In the genomic region with DNA sequence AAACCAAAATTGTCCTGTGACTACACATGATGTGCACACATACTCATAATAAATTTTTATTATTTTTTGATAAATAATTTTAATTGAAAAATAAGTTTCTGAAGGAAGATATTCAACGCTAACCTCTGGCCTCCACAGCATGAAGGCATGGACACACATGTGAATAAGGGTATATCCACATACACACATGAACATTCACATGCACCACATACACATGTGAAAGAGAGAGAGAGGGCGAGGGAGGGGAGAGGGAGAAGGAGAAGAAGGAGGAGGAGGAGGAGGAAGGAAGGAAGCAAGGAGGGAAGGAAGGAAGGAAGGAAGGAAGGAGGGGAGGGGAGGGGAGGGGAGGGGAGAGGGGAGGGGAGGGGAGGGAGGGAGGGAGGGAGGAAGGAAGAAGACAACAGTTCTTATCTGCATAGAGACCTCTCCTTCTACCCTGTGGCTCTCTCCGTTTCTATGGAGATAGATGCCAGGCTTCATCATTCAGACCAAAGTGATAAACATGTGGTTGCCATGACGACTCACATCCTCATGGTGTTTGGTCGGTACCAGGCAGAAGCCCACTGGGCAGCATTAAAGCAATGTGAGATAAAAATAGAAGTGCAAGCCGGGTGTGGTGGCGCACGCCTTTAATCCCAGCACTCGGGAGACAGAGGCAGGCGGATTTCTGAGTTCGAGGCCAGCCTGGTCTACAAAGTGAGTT, we compare ENCODE assay signal across 16 mouse cellular contexts. TPM values are rescaled to one million over a fixed set of nuclear protein-coding genes. Genes with fewer than 3 reads are reported as not detected.
DNase-seq lines count a peak whose midpoint lies in the region; ATAC-seq lines count a peak whose summit lies in the region.
"Had no signal": no experiment of that assay in that cellular context is flagged by ENCODE, and none has a peak within 500 bp of the region (broad histone marks: within the 10 kb centered on the region; RNA-seq: fewer than 3 reads in every experiment).

No protein-coding gene starts in this region.

- no peak overlapping the region for H3K4me2 ChIP-seq in midbrain, embryonic 11.5 days
- H3K4me2 ChIP-seq: heart, embryonic 13.5 days had no signal

- ATAC-seq in midbrain, embryonic 11.5 days (ENCODE audit: low FRiP score) = peak; percentile 38; the same call in 1 of the 2 replicates

- no peak overlapping the region for H3K9ac ChIP-seq in midbrain, embryonic 11.5 days (ENCODE audit: low read length)
- H3K9ac ChIP-seq: heart, embryonic 13.5 days had no signal

- no peaks in the 10 kb centered on the region for H3K9me3 ChIP-seq in midbrain, embryonic 11.5 days (ENCODE audit: control insufficient read depth, low read length)
- H3K9me3 ChIP-seq in midbrain, embryonic 10.5 days (replicated peaks) = no peaks in the 10 kb centered on the region
- H3K9me3 ChIP-seq: heart, embryonic 13.5 days had no signal

- no peak overlapping the region for H3K4me3 ChIP-seq in midbrain, embryonic 11.5 days (ENCODE audit: low read depth, low read length)
- H3K4me3 ChIP-seq in midbrain, embryonic 10.5 days = no peak overlapping the region
- H3K4me3 ChIP-seq: heart, embryonic 13.5 days had no signal

- H3K4me1 ChIP-seq in midbrain, embryonic 11.5 days (ENCODE audit: control insufficient read depth, insufficient read depth, low read length) = no peaks in the 10 kb centered on the region
- H3K4me1 ChIP-seq in midbrain, embryonic 10.5 days = peaks cover 12% of the 10 kb centered on the region

- DNase-seq in midbrain, embryonic 11.5 days (ENCODE audit: low spot score, missing footprints) = no peak
- no peak for DNase-seq in midbrain, embryonic 10.5 days (ENCODE audit: low spot score)
- DNase-seq in embryo, embryonic 10.5 days (ENCODE audit: low spot score) = peak; percentile 62
- peak; percentile 69 for DNase-seq in mesoderm, embryonic 11.5 days (ENCODE audit: low read depth, low spot score)
- no peak for DNase-seq in kidney, adult 9 months
- no peak for DNase-seq in frontal cortex, postnatal 25 days (ENCODE audit: low spot score in 2 of 2)
- no peak for DNase-seq in heart, postnatal 10 days
- DNase-seq: adrenal gland, postnatal 25 days; cerebellum, postnatal 25 days; right cerebral cortex, postnatal 4 days had no signal

- H3K27ac ChIP-seq in midbrain, embryonic 11.5 days (ENCODE audit: low read depth, low read length) = no peak overlapping the region
- no peak overlapping the region for H3K27ac ChIP-seq in midbrain, embryonic 10.5 days (replicated peaks)
- H3K27ac ChIP-seq: heart, embryonic 13.5 days; kidney, postnatal 0 days had no signal

- 77% methylated on average over 10 of the region's 11 CpGs for WGBS in midbrain, embryonic 11.5 days
- 84% methylated on average over 10 of the region's 11 CpGs for WGBS in midbrain, embryonic 10.5 days

- intact Hi-C loops in heart, postnatal 10 days (cut with DNase I) = no loop called here

- H3K27me3 ChIP-seq in midbrain, embryonic 11.5 days (ENCODE audit: control insufficient read depth, insufficient read depth, low read length) = no peaks in the 10 kb centered on the region
- H3K27me3 ChIP-seq in midbrain, embryonic 10.5 days (ENCODE audit: low read depth, poor library complexity, severe bottlenecking) = no peaks in the 10 kb centered on the region
- H3K27me3 ChIP-seq: heart, embryonic 13.5 days had no signal

- H3K36me3 ChIP-seq in midbrain, embryonic 11.5 days (ENCODE audit: control insufficient read depth, insufficient read depth, low read length) = no peaks in the 10 kb centered on the region
- H3K36me3 ChIP-seq in midbrain, embryonic 10.5 days = no peaks in the 10 kb centered on the region
- H3K36me3 ChIP-seq: heart, embryonic 13.5 days had no signal

RNA-seq across cellular contexts. Expression of a gene that starts 20.8 kb away (rescaled TPM):
- polyA plus RNA-seq in midbrain, embryonic 11.5 days (2014; fragmentation: Nextera tagmentation; extraction: Ambion mirVana) = 277 and 300 TPM in 2 replicates
- 278 and 281 TPM in 2 replicates for polyA plus RNA-seq in midbrain, embryonic 10.5 days (2016; fragmentation: Nextera tagmentation; extraction: Ambion mirVana)
- 100 to 1,000 TPM; 118 TPM for total RNA-seq in heart, postnatal 10 days (2021)

RNA-seq across cellular contexts. Expression of a gene that starts 22.1 kb away (rescaled TPM):
- 20.7 and 23.2 TPM in 2 replicates for polyA plus RNA-seq in midbrain, embryonic 11.5 days (2014; fragmentation: Nextera tagmentation; extraction: Ambion mirVana)
- 40.1 and 40.4 TPM in 2 replicates for polyA plus RNA-seq in midbrain, embryonic 10.5 days (2016; fragmentation: Nextera tagmentation; extraction: Ambion mirVana)
- 10 to 100 TPM; 22.6 to 28.7 TPM for total RNA-seq in heart, postnatal 10 days (2021)

RNA-seq across cellular contexts. Expression of a gene that starts 37.3 kb away (rescaled TPM):
- polyA plus RNA-seq in midbrain, embryonic 11.5 days (2014; fragmentation: Nextera tagmentation; extraction: Ambion mirVana) = not detected in 2 replicates
- polyA plus RNA-seq in midbrain, embryonic 10.5 days (2016; fragmentation: Nextera tagmentation; extraction: Ambion mirVana) = not detected in 2 replicates
- not detected for total RNA-seq in heart, postnatal 10 days (2021)
- total RNA-seq: adrenal gland, postnatal 25 days; left cerebral cortex, postnatal 10 days; MEL had no signal
- polyA plus RNA-seq: heart, embryonic 13.5 days; kidney, postnatal 0 days; liver, embryonic 16.5 days; testis, adult 2 months had no signal

RNA-seq across cellular contexts. Expression of a gene that starts 56.7 kb away (rescaled TPM):
- polyA plus RNA-seq in midbrain, embryonic 11.5 days (2014; fragmentation: Nextera tagmentation; extraction: Ambion mirVana) = 111 and 115 TPM in 2 replicates
- polyA plus RNA-seq in midbrain, embryonic 10.5 days (2016; fragmentation: Nextera tagmentation; extraction: Ambion mirVana) = 108 and 137 TPM in 2 replicates
- 10 to 100 TPM; 80.1 to 81.2 TPM for total RNA-seq in heart, postnatal 10 days (2021)

RNA-seq across cellular contexts. Expression of a gene that starts 57.5 kb away (rescaled TPM):
- polyA plus RNA-seq in midbrain, embryonic 11.5 days (2014; fragmentation: Nextera tagmentation; extraction: Ambion mirVana) = 24.3 and 25.9 TPM in 2 replicates
- 28.3 and 32.9 TPM in 2 replicates for polyA plus RNA-seq in midbrain, embryonic 10.5 days (2016; fragmentation: Nextera tagmentation; extraction: Ambion mirVana)
- 10 to 100 TPM; 45.5 to 48.1 TPM for total RNA-seq in heart, postnatal 10 days (2021)

Comparison
In these comparisons a context has a peak if more than half of its experiments do, and no peak if none do; other contexts are left out.
1. DNase-seq: peak in embryo, embryonic 10.5 days (single experiment) and mesoderm, embryonic 11.5 days (single experiment); none in midbrain, embryonic 11.5 days (single experiment), midbrain, embryonic 10.5 days (single experiment), kidney, adult 9 months (single experiment), frontal cortex, postnatal 25 days (0 of 2) and heart, postnatal 10 days (0 of 2).